8 mouse cellular contexts compared by ENCODE assay signal in the genomic region with DNA sequence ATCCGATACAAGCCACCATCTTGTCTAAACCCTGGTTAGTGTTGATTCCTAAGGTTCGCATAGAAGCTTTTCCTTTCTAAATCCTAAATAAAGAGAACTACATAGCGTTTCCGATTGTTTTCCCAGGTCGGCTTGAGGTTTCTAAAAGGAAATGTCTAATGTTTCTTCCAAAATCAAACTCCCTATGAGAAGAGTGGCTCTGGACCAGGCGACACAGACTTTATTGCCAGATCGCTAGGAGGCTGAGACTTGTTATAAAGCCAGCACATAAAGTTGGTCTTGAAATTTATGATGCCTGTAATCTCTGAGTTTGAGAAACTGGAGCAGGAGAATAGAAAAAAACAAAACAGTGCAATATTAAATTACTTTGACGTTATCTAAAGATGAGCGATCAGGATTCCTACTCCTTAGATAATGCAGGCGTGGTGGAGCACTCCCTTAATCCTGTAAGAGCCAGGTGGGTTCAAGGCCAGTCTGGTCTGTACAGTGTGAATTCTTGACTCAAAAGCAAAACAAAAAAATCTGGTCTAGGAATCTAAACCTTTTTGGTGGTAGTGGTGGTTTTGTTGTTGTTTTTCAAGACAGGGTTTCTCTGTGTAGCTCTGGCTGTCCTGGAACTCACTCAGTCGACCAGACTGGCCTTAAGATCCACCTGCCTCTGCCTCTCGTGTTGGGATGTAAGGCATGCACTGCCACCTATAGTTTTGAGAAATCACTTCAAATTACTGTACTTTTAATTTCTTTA. TPM values are rescaled to one million over a fixed set of nuclear protein-coding genes. Genes with fewer than 3 reads are reported as not detected.
A peak's percentile ranks its signal among the peaks of the same experiment; 100 is the strongest.
DNase-seq lines count a peak whose midpoint lies in the region; ATAC-seq and TF ChIP-seq lines count a peak whose summit lies in the region.

No protein-coding gene starts in this region.

- H3K9ac ChIP-seq in limb, embryonic 11.5 days (ENCODE audit: low read length): peak overlapping the region; percentile 82
- peak overlapping the region; percentile 81 for H3K9ac ChIP-seq in stomach, embryonic 16.5 days (ENCODE audit: low read length)

- ATAC-seq in limb, embryonic 11.5 days (ENCODE audit: insufficient number of reproducible peaks, low FRiP score, low TSS enrichment, low read depth): no peak
- ATAC-seq in stomach, embryonic 16.5 days (ENCODE audit: insufficient read depth, low FRiP score): no peak
- ATAC-seq in granulocyte monocyte progenitor cell, adult 5-6 weeks (replicated peaks; ENCODE audit: poor library complexity, severe bottlenecking): no peak

- no peak for TF ChIP-seq CTCF in testis, adult 2 months (IDR thresholded peaks at IDR 0.05; ENCODE audit: control insufficient read depth, insufficient read depth, insufficient replicate concordance, low read depth, low read length)

- H3K4me3 ChIP-seq in testis, adult 2 months (ENCODE audit: control insufficient read depth, low read depth, low read length): peak overlapping the region; percentile 88
- H3K4me3 ChIP-seq in limb, embryonic 11.5 days (ENCODE audit: low read depth, low read length): peak overlapping the region; percentile 96
- H3K4me3 ChIP-seq in stomach, embryonic 16.5 days (replicated peaks; ENCODE audit: low read length): peak overlapping the region; percentile 55

- H3K9me3 ChIP-seq in limb, embryonic 11.5 days (ENCODE audit: control insufficient read depth, low read length): no peaks in the 10 kb centered on the region
- H3K9me3 ChIP-seq in stomach, embryonic 16.5 days (replicated peaks; ENCODE audit: control insufficient read depth, low read length): no peaks in the 10 kb centered on the region

- 5% methylated on average over 12 of the region's 12 CpGs for WGBS in limb, embryonic 11.5 days
- WGBS in stomach, embryonic 16.5 days: 3% methylated on average over 12 of the region's 12 CpGs

- TF ChIP-seq POLR2A in testis, adult 2 months (IDR thresholded peaks at IDR 0.05; ENCODE audit: control insufficient read depth, low read depth, low read length): no peak

- H3K4me1 ChIP-seq in testis, adult 2 months (ENCODE audit: control insufficient read depth, insufficient read depth, low read length): peaks cover 11% of the 10 kb centered on the region
- peaks cover 5% of the 10 kb centered on the region for H3K4me1 ChIP-seq in limb, embryonic 11.5 days (ENCODE audit: control insufficient read depth, insufficient read depth, low read length)
- H3K4me1 ChIP-seq in stomach, embryonic 16.5 days (ENCODE audit: control insufficient read depth, insufficient read depth, low read length): peaks cover 16% of the 10 kb centered on the region

- DNase-seq in adrenal gland, postnatal 10 days: peak; percentile 16
- DNase-seq in adrenal gland, adult 8-10 months: no peak
- DNase-seq in testis, postnatal 14 days (ENCODE audit: low spot score): no peak
- no peak for DNase-seq in limb, embryonic 11.5 days (ENCODE audit: low spot score)
- no peak for DNase-seq in cerebellum, adult 18-20 months

- H3K27ac ChIP-seq in testis, adult 2 months (ENCODE audit: control insufficient read depth, insufficient read depth, low read depth, low read length): peak overlapping the region; percentile 96
- H3K27ac ChIP-seq in limb, embryonic 11.5 days (replicated peaks; ENCODE audit: low read depth, low read length): peak overlapping the region; percentile 96
- H3K27ac ChIP-seq in stomach, embryonic 16.5 days (ENCODE audit: low read length): peak overlapping the region; percentile 99

- peak overlapping the region; percentile 67 for H3K4me2 ChIP-seq in limb, embryonic 11.5 days (ENCODE audit: low read depth, severe bottlenecking)
- peak overlapping the region; percentile 68 for H3K4me2 ChIP-seq in stomach, embryonic 16.5 days (ENCODE audit: low read depth, low read length)

- H3K27me3 ChIP-seq in testis, adult 2 months (ENCODE audit: control insufficient read depth, insufficient read depth, low read length): no peaks in the 10 kb centered on the region
- no peaks in the 10 kb centered on the region for H3K27me3 ChIP-seq in limb, embryonic 11.5 days (ENCODE audit: control insufficient read depth, insufficient read depth, low read length)
- H3K27me3 ChIP-seq in stomach, embryonic 16.5 days (ENCODE audit: control insufficient read depth, insufficient read depth, low read length): no peaks in the 10 kb centered on the region

- H3K36me3 ChIP-seq in testis, adult 2 months (ENCODE audit: control insufficient read depth, insufficient read depth, low read length): peaks cover 7% of the 10 kb centered on the region
- H3K36me3 ChIP-seq in limb, embryonic 11.5 days (ENCODE audit: control insufficient read depth, insufficient read depth, low read length): peaks cover 13% of the 10 kb centered on the region
- peaks cover 11% of the 10 kb centered on the region for H3K36me3 ChIP-seq in stomach, embryonic 16.5 days (ENCODE audit: control insufficient read depth, insufficient read depth, low read length)

RNA-seq across cellular contexts. Expression of a gene that starts 0.4 kb away (rescaled TPM):
- 100 to 1,000 TPM; 578 to 644 TPM for total RNA-seq in adrenal gland, postnatal 10 days (2021)
- 100 to 1,000 TPM; 468 to 561 (median 519) TPM for total RNA-seq in adrenal gland, adult 8-10 months (2022)
- 621 and 702 TPM in 2 replicates for polyA plus RNA-seq in testis, adult 2 months (2012; rRNA removed)
- polyA plus RNA-seq in limb, embryonic 11.5 days (2014; fragmentation: Nextera tagmentation; extraction: Ambion mirVana): 2,284 and 2,370 TPM in 2 replicates
- 1,516 and 1,535 TPM in 2 replicates for polyA plus RNA-seq in stomach, embryonic 16.5 days (2015; fragmentation: Nextera tagmentation; extraction: Ambion mirVana)
- total RNA-seq in granulocyte monocyte progenitor cell, adult 5-6 weeks (2014; fragmentation: Nextera tagmentation): 1,453 and 1,476 TPM in 2 replicates
- total RNA-seq in granulocyte monocyte progenitor cell, adult 5-6 weeks (2017): 890 and 976 TPM in 2 replicates

RNA-seq across cellular contexts. Expression of a gene that starts 8.5 kb away (rescaled TPM):
- 10 to 100 TPM; 42.3 to 43.1 TPM for total RNA-seq in adrenal gland, postnatal 10 days (2021)
- total RNA-seq in adrenal gland, adult 8-10 months (2022): 10 to 100 TPM; 44.0 to 72.7 (median 52.0) TPM
- polyA plus RNA-seq in testis, adult 2 months (2012; rRNA removed): 290 and 295 TPM in 2 replicates
- polyA plus RNA-seq in limb, embryonic 11.5 days (2014; fragmentation: Nextera tagmentation; extraction: Ambion mirVana): 90.8 and 94.0 TPM in 2 replicates
- polyA plus RNA-seq in stomach, embryonic 16.5 days (2015; fragmentation: Nextera tagmentation; extraction: Ambion mirVana): 61.6 and 63.4 TPM in 2 replicates
- total RNA-seq in granulocyte monocyte progenitor cell, adult 5-6 weeks (2014; fragmentation: Nextera tagmentation): 71.5 and 99.8 TPM in 2 replicates
- total RNA-seq in granulocyte monocyte progenitor cell, adult 5-6 weeks (2017): 47.1 and 58.2 TPM in 2 replicates

RNA-seq across cellular contexts. Expression of a gene that starts 13.4 kb away (rescaled TPM):
- 10 to 100 TPM; 19.6 to 44.5 TPM for total RNA-seq in adrenal gland, postnatal 10 days (2021)
- 10 to 100 TPM in 3 of 4 experiments, 1 to 10 TPM in 1; 6.3 to 13.9 (median 11.8) TPM for total RNA-seq in adrenal gland, adult 8-10 months (2022)
- 3,709 and 3,883 TPM in 2 replicates for polyA plus RNA-seq in testis, adult 2 months (2012; rRNA removed)
- 11.2 and 11.3 TPM in 2 replicates for polyA plus RNA-seq in limb, embryonic 11.5 days (2014; fragmentation: Nextera tagmentation; extraction: Ambion mirVana)
- 2.9 and 3.8 TPM in 2 replicates for polyA plus RNA-seq in stomach, embryonic 16.5 days (2015; fragmentation: Nextera tagmentation; extraction: Ambion mirVana)
- total RNA-seq in granulocyte monocyte progenitor cell, adult 5-6 weeks (2014; fragmentation: Nextera tagmentation): not detected in 2 replicates
- 2.1 TPM in 1 of 2 replicates, not detected in the other for total RNA-seq in granulocyte monocyte progenitor cell, adult 5-6 weeks (2017)

RNA-seq across cellular contexts. Expression of a gene that starts 21.3 kb away (rescaled TPM):
- 10 to 100 TPM; 33.6 to 48.1 TPM for total RNA-seq in adrenal gland, postnatal 10 days (2021)
- total RNA-seq in adrenal gland, adult 8-10 months (2022): 10 to 100 TPM; 36.4 to 71.4 (median 51.5) TPM
- 57.7 and 61.1 TPM in 2 replicates for polyA plus RNA-seq in testis, adult 2 months (2012; rRNA removed)
- polyA plus RNA-seq in limb, embryonic 11.5 days (2014; fragmentation: Nextera tagmentation; extraction: Ambion mirVana): 15.3 and 15.5 TPM in 2 replicates
- 7.5 TPM in 2 replicates for polyA plus RNA-seq in stomach, embryonic 16.5 days (2015; fragmentation: Nextera tagmentation; extraction: Ambion mirVana)
- total RNA-seq in granulocyte monocyte progenitor cell, adult 5-6 weeks (2014; fragmentation: Nextera tagmentation): 32.0 and 38.9 TPM in 2 replicates
- total RNA-seq in granulocyte monocyte progenitor cell, adult 5-6 weeks (2017): 20.7 and 27.5 TPM in 2 replicates

RNA-seq across cellular contexts. Expression of a gene that starts 21.4 kb away (rescaled TPM):
- 1 to 10 TPM; 3.1 to 3.2 TPM for total RNA-seq in adrenal gland, postnatal 10 days (2021)
- total RNA-seq in adrenal gland, adult 8-10 months (2022): 1 to 10 TPM in 1 of 4 experiments, under 1 TPM in 3; 0.23 to 2.4 (median 0.71) TPM
- 124 and 125 TPM in 2 replicates for polyA plus RNA-seq in testis, adult 2 months (2012; rRNA removed)
- polyA plus RNA-seq in limb, embryonic 11.5 days (2014; fragmentation: Nextera tagmentation; extraction: Ambion mirVana): 24.8 and 26.5 TPM in 2 replicates
- 4.9 TPM in 2 replicates for polyA plus RNA-seq in stomach, embryonic 16.5 days (2015; fragmentation: Nextera tagmentation; extraction: Ambion mirVana)
- 1.3 and 3.5 TPM in 2 replicates for total RNA-seq in granulocyte monocyte progenitor cell, adult 5-6 weeks (2014; fragmentation: Nextera tagmentation)
- total RNA-seq in granulocyte monocyte progenitor cell, adult 5-6 weeks (2017): 3.6 and 6.4 TPM in 2 replicates
